Mouse (Mus musculus): ENCODE results near the gene Kpna1. TPM values are rescaled to one million over a fixed set of nuclear protein-coding genes. Genes with fewer than 3 reads are reported as not detected.
"Not testable (repeated sequence)": the region's sequence is repeated elsewhere in the genome, so short reads cannot be mapped to it uniquely, and the experiment has no call there.

Gene Kpna1
- polyA plus RNA-seq, 1 experiment from 2014 or later = 44.1 TPM

DNA sequence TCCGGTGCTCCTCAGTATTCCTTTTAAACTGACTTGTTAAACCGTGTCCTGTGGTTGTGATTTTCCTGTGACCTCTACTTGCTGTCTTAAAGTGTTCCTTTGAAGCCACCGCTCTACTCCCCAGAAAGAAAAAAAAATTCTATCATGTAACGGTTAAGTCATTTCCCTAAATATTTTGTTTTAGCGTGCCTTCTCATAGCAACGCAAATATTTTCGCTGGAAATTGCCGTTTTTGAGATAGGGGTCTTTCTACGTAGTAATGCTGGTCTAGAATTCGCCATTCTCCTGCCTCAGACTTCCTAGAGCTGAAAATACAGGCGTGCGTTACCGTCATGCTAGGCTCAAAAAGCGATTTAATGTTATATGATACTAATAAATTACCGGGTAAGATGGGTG lies 4.0 kb downstream of the Kpna1 start:
- Histone ChIP-seq H3K9me3 (ENCODE audit: control insufficient read depth, low read depth, low read length) (no peaks in the 10 kb centered on the region), H3K36me3 (ENCODE audit: control insufficient read depth, insufficient read depth, low read length) (no peaks in the 10 kb centered on the region), H3K9ac (replicated peaks; ENCODE audit: low read depth, low read length) (no peak overlapping the region; the same call in 1 of the 2 replicates), H3K4me3 (ENCODE audit: low read depth, low read length) (peak overlapping the region; percentile 77), H3K4me2 (replicated peaks; ENCODE audit: low read depth, low read length) (peak overlapping the region; percentile 59), H3K4me1 (ENCODE audit: control insufficient read depth, insufficient read depth, low read length) (no peaks in the 10 kb centered on the region; the same call in 1 of the 2 replicates), H3K27ac (ENCODE audit: low read length) (no peak overlapping the region), H3K27me3 (ENCODE audit: control insufficient read depth, insufficient read depth, low read length) (no peaks in the 10 kb centered on the region)
- ATAC-seq (ENCODE audit: insufficient number of reproducible peaks, insufficient read depth, low FRiP score, low read depth) = no peak
- WGBS = 2% methylated on average over 15 of the region's 15 CpGs

DNA sequence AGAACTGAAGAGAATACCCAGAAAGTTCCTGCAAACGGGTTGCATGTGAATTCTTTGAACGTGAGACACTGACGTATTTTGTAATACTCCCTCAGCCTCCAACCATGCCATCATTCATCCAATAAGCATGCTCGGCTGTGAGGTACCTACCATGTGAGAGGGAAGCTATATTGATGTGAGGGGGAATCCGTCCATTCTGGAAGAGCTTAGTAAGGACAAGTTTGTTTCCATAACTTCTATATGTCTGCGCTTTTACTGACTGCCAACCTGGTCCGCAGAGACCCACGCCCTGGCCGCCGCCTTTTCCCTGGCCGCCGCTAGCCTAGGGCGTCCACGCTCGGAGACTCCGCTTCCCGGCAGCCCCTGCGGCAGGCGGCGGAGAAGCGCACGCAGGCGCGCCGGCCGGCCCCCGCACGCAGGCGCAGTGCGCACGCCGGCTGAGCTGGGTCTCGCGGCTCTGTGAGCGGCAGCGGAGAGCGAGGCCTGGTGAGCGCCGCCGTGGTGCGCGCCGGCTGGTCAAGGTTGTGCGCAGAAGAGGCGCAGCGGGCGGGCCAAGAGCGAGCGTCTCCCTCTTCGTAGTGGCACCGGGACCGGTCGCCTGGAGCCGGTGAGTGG lies 4.5 kb downstream of the Kpna1 start:
- H3K4me2 ChIP-seq (replicated peaks; ENCODE audit: low read depth, low read length) = peak overlapping the region; percentile 61
- H3K4me3 ChIP-seq (ENCODE audit: low read depth, low read length) = peak overlapping the region; percentile 77
- peak; percentile 93 for ATAC-seq (ENCODE audit: insufficient number of reproducible peaks, insufficient read depth, low FRiP score, low read depth)
- no peaks in the 10 kb centered on the region; the same call in 1 of the 2 replicates for H3K4me1 ChIP-seq (ENCODE audit: control insufficient read depth, insufficient read depth, low read length)
- WGBS = 0% methylated on average over 53 of the region's 54 CpGs
- H3K27me3 ChIP-seq (ENCODE audit: control insufficient read depth, insufficient read depth, low read length) = no peaks in the 10 kb centered on the region
- no peaks in the 10 kb centered on the region for H3K36me3 ChIP-seq (ENCODE audit: control insufficient read depth, insufficient read depth, low read length)
- H3K9me3 ChIP-seq (ENCODE audit: control insufficient read depth, low read depth, low read length) = no peaks in the 10 kb centered on the region
- peak overlapping the region; percentile 99 for H3K27ac ChIP-seq (ENCODE audit: low read length)
- peak overlapping the region; percentile 80 for H3K9ac ChIP-seq (replicated peaks; ENCODE audit: low read depth, low read length)

DNA sequence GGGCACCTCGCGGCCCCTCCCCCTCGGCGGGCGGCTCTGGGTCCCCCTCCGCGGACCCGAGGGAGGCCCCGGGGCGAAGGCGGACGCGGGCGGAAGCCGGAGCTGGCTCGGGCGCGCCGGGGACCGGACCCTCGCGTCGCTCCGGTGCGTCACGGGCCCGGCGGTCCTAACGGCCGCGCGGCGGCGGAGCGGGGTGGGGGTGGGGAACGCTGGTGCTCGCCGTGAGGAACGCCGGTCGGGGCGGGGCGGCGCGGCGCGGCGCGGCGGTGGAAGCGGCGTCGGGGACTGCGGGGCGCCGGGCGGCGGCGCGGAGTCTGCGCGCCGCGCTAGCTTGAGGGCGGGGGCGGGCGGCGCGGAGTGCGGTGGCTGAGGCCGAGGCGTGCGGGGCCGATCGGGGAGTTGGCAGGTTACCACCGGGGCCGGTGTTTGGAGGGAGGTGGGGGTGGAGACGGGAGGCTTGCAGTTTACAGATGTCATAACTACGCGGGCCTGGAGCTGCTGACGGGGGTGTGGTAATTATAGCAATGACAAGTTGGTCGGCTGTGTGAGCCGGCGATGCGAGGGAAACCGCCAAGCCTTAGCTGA lies 5.1 kb downstream of the Kpna1 start:
- no peaks in the 10 kb centered on the region for H3K27me3 ChIP-seq (ENCODE audit: control insufficient read depth, insufficient read depth, low read length)
- H3K4me3 ChIP-seq (ENCODE audit: low read depth, low read length) = peak overlapping the region; percentile 77
- no peaks in the 10 kb centered on the region for H3K9me3 ChIP-seq (ENCODE audit: control insufficient read depth, low read depth, low read length)
- WGBS = under 1% methylated on average over 67 of the region's 86 CpGs
- ATAC-seq (ENCODE audit: insufficient number of reproducible peaks, insufficient read depth, low FRiP score, low read depth) = peak; percentile 60
- H3K4me1 ChIP-seq (ENCODE audit: control insufficient read depth, insufficient read depth, low read length) = no peaks in the 10 kb centered on the region; the same call in 1 of the 2 replicates
- no peaks in the 10 kb centered on the region for H3K36me3 ChIP-seq (ENCODE audit: control insufficient read depth, insufficient read depth, low read length)
- peak overlapping the region; percentile 61 for H3K4me2 ChIP-seq (replicated peaks; ENCODE audit: low read depth, low read length)
- peak overlapping the region; percentile 99 for H3K27ac ChIP-seq (ENCODE audit: low read length)
- H3K9ac ChIP-seq (replicated peaks; ENCODE audit: low read depth, low read length) = peak overlapping the region; percentile 80

DNA sequence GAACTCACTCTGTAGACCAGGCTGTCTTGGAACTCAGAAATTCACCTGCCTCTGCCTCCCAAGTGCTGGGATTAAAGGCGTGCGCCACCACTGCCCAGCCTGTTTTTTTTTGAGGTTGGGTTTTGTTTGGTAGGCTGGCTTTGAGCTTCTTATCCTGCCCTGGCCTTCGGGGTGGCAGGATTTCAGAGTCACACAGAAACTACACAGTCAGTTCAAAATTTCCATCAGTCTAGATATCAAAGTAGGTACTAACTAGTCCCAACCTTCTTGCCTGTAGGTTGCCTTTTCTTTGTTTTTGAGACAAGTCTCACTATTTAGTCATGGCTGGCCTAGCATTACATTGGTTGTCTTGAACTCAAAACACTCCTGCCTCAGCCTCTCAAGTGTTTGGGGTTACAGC lies 5.9 kb downstream of the Kpna1 start:
- no peaks in the 10 kb centered on the region for H3K36me3 ChIP-seq (ENCODE audit: control insufficient read depth, insufficient read depth, low read length)
- no peak overlapping the region for H3K27ac ChIP-seq (ENCODE audit: low read length)
- H3K4me3 ChIP-seq (ENCODE audit: low read depth, low read length) = peak overlapping the region; percentile 77; the same call in 1 of the 2 replicates
- no peak overlapping the region for H3K9ac ChIP-seq (replicated peaks; ENCODE audit: low read depth, low read length)
- no peaks in the 10 kb centered on the region; the same call in 1 of the 2 replicates for H3K4me1 ChIP-seq (ENCODE audit: control insufficient read depth, insufficient read depth, low read length)
- 65% methylated on average over 3 of the region's 3 CpGs for WGBS
- peak overlapping the region; percentile 61 for H3K4me2 ChIP-seq (replicated peaks; ENCODE audit: low read depth, low read length)
- no peaks in the 10 kb centered on the region for H3K9me3 ChIP-seq (ENCODE audit: control insufficient read depth, low read depth, low read length)
- H3K27me3 ChIP-seq (ENCODE audit: control insufficient read depth, insufficient read depth, low read length) = no peaks in the 10 kb centered on the region
- ATAC-seq (ENCODE audit: insufficient number of reproducible peaks, insufficient read depth, low FRiP score, low read depth) = no peak

DNA sequence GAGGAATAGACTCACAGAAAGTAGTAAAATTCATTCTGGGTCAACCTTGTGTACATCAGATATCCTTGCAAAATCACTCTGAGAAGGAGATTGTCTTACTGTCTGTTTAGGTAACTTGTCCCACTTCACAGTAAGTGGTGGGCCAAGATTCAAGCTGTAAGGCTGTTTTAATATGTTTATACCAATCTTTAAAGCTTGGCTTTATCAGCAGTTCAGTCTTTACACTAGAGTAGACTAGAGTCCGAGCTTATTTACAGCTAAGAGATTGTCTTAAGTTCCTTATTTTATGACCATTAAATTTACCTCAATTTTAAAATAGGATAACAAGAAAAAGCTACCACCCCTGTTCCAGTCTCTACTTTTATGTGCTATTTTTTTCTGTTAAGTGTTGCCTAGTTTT lies 9.4 kb downstream of the Kpna1 start:
- H3K9ac ChIP-seq (replicated peaks; ENCODE audit: low read depth, low read length) = no peak overlapping the region
- H3K4me1 ChIP-seq (ENCODE audit: control insufficient read depth, insufficient read depth, low read length) = no peaks in the 10 kb centered on the region; the same call in 1 of the 2 replicates
- ATAC-seq (ENCODE audit: insufficient number of reproducible peaks, insufficient read depth, low FRiP score, low read depth) = no peak
- 49% methylated on average over 1 of the region's 1 CpGs for WGBS
- no peaks in the 10 kb centered on the region for H3K27me3 ChIP-seq (ENCODE audit: control insufficient read depth, insufficient read depth, low read length)
- no peak overlapping the region for H3K27ac ChIP-seq (ENCODE audit: low read length)
- no peak overlapping the region for H3K4me3 ChIP-seq (ENCODE audit: low read depth, low read length)
- no peaks in the 10 kb centered on the region for H3K9me3 ChIP-seq (ENCODE audit: control insufficient read depth, low read depth, low read length)
- H3K4me2 ChIP-seq (replicated peaks; ENCODE audit: low read depth, low read length) = no peak overlapping the region
- no peaks in the 10 kb centered on the region for H3K36me3 ChIP-seq (ENCODE audit: control insufficient read depth, insufficient read depth, low read length)

DNA sequence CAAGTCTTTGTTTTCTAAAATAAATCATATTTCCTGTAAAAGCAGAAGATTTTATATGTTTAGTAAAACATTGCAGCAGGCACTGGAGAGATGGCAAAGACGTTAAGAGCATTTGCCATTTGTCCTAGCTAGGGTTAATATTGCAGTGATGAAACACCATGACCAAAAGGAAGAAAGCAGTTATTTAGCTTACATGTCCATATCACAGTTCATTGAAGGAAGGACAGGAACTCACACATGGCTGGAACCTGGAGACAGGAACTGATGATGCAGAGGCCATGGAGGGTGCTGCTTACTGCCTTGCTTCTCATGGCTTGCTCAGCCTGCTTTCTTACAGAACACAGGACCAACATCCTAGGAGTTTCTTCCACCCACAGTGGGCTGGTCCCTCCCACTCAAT lies 13.8 kb downstream of the Kpna1 start:
- ATAC-seq (ENCODE audit: insufficient number of reproducible peaks, insufficient read depth, low FRiP score, low read depth) = no peak
- H3K9ac ChIP-seq (replicated peaks; ENCODE audit: low read depth, low read length) = no peak overlapping the region
- no peak overlapping the region for H3K4me2 ChIP-seq (replicated peaks; ENCODE audit: low read depth, low read length)
- no peaks in the 10 kb centered on the region for H3K9me3 ChIP-seq (ENCODE audit: control insufficient read depth, low read depth, low read length)
- H3K27me3 ChIP-seq (ENCODE audit: control insufficient read depth, insufficient read depth, low read length) = no peaks in the 10 kb centered on the region
- H3K4me1 ChIP-seq (ENCODE audit: control insufficient read depth, insufficient read depth, low read length) = no peaks in the 10 kb centered on the region
- no peak overlapping the region for H3K4me3 ChIP-seq (ENCODE audit: low read depth, low read length)
- H3K36me3 ChIP-seq (ENCODE audit: control insufficient read depth, insufficient read depth, low read length) = no peaks in the 10 kb centered on the region
- WGBS = 61% methylated on average over 1 of the region's 1 CpGs
- no peak overlapping the region for H3K27ac ChIP-seq (ENCODE audit: low read length)

DNA sequence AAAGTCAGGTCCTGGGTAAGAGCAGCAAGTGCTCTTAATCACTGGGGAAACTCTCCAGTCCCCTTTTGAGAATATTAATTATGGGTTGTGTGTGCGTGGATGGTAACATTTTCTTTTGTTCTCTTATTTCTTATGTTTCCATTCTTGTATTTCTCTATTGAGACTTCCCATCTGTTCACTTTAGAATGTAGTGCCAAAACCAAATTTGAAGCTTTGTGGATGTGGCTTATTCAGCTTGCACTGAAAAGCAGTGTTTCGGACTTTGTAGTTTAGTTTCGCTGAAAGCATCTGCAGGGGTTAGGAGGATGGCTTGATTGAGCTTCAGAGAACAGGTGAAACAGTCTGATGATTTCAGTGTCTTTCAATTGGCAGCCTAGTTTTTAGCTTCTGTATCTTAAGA lies 14.8 kb downstream of the Kpna1 start:
- Histone ChIP-seq H3K36me3 (ENCODE audit: control insufficient read depth, insufficient read depth, low read length) (no peaks in the 10 kb centered on the region), H3K4me1 (ENCODE audit: control insufficient read depth, insufficient read depth, low read length) (no peaks in the 10 kb centered on the region), H3K27me3 (ENCODE audit: control insufficient read depth, insufficient read depth, low read length) (no peaks in the 10 kb centered on the region)

DNA sequence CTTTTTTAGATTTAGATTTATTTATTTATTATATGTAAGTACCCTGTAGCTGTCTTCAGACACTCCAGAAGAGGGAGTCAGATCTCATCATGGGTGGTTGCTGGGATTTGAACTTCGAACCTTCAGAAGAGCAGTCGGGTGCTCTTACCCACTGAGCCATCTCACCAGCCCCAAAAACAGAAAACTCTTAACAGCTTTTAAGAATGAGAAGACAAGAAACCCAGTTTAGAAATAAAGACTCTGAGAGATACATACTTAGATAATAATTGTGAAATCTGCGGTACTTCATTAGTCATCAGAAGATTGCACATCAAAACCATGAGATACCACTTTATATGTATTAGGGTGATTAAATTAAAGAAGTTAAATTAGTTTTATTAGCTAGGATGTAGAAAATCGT lies 20.3 kb downstream of the Kpna1 start:
- H3K9me3 ChIP-seq (ENCODE audit: control insufficient read depth, low read depth, low read length); H3K27ac ChIP-seq (ENCODE audit: low read length); ATAC-seq (ENCODE audit: insufficient number of reproducible peaks, insufficient read depth, low FRiP score, low read depth); H3K4me1 ChIP-seq (ENCODE audit: control insufficient read depth, insufficient read depth, low read length); H3K4me3 ChIP-seq (ENCODE audit: low read depth, low read length); H3K27me3 ChIP-seq (ENCODE audit: control insufficient read depth, insufficient read depth, low read length); H3K4me2 ChIP-seq (replicated peaks; ENCODE audit: low read depth, low read length); H3K9ac ChIP-seq (replicated peaks; ENCODE audit: low read depth, low read length): not testable (repeated sequence)
- 93% methylated on average over 4 of the region's 4 CpGs for WGBS
- H3K36me3 ChIP-seq (ENCODE audit: control insufficient read depth, insufficient read depth, low read length) = peaks cover 14% of the 10 kb centered on the region

More for the DNA sequence above, 14.8 kb downstream of the Kpna1 start:
- H3K27ac ChIP-seq (ENCODE audit: low read length) = no peak overlapping the region
- H3K9me3 ChIP-seq (ENCODE audit: control insufficient read depth, low read depth, low read length) = no peaks in the 10 kb centered on the region
- no peak overlapping the region for H3K4me2 ChIP-seq (replicated peaks; ENCODE audit: low read depth, low read length)
- ATAC-seq (ENCODE audit: insufficient number of reproducible peaks, insufficient read depth, low FRiP score, low read depth) = no peak
- no peak overlapping the region for H3K4me3 ChIP-seq (ENCODE audit: low read depth, low read length)
- 82% methylated on average over 3 of the region's 3 CpGs for WGBS
- H3K9ac ChIP-seq (replicated peaks; ENCODE audit: low read depth, low read length) = no peak overlapping the region

All from stomach, embryonic 14.5 days (tissue).